Mouse (Mus musculus): ENCODE measurements at regions not wholly inside any gene's neighbourhood (a gene's known extent, or its start where the extent isn't known, plus 50 kb on each side); places are given as distances from the start of the nearest gene placed in this dataset.

- H3K27ac ChIP-seq (ENCODE audit: low read length), result no peak overlapping the region
- H3K4me1 ChIP-seq (ENCODE audit: control insufficient read depth, insufficient read depth, low read length), result peaks cover 8% of the 10 kb centered on the region
- H3K4me3 ChIP-seq (ENCODE audit: low read length), result no peak overlapping the region
- H3K9me3 ChIP-seq (replicated peaks; ENCODE audit: control insufficient read depth, low read length), result peaks cover 3% of the 10 kb centered on the region; the same call in 1 of the 2 replicates
- no peak overlapping the region for H3K9ac ChIP-seq (ENCODE audit: low read length)
- H3K4me2 ChIP-seq (ENCODE audit: low read depth, low read length), result no peak overlapping the region
- H3K36me3 ChIP-seq (ENCODE audit: control insufficient read depth, insufficient read depth), result no peaks in the 10 kb centered on the region
- H3K27me3 ChIP-seq (ENCODE audit: control insufficient read depth, insufficient read depth, low read length), result no peaks in the 10 kb centered on the region
- ATAC-seq (replicated peaks; ENCODE audit: extremely low read depth, insufficient read depth, low FRiP score), result no peak
- 36% methylated on average over 3 of the region's 3 CpGs for WGBS
These were observed 192.0 kb upstream of the Cited2 start for GRCm38 (mm10) chr10:17531021-17531420.

- Histone ChIP-seq H3K9ac (ENCODE audit: low read length) (no peak overlapping the region), H3K27ac (ENCODE audit: low read length) (no peak overlapping the region), H3K27me3 (ENCODE audit: control insufficient read depth, insufficient read depth, low read length) (no peaks in the 10 kb centered on the region), H3K36me3 (ENCODE audit: control insufficient read depth, insufficient read depth) (no peaks in the 10 kb centered on the region), H3K4me1 (ENCODE audit: control insufficient read depth, insufficient read depth, low read length) (peaks cover 6% of the 10 kb centered on the region), H3K4me3 (ENCODE audit: low read length) (no peak overlapping the region), H3K4me2 (ENCODE audit: low read depth, low read length) (no peak overlapping the region), H3K9me3 (replicated peaks; ENCODE audit: control insufficient read depth, low read length) (peaks cover 3% of the 10 kb centered on the region; the same call in 1 of the 2 replicates)
- ATAC-seq (replicated peaks; ENCODE audit: extremely low read depth, insufficient read depth, low FRiP score), result no peak
- WGBS, result 78% methylated on average over 6 of the region's 6 CpGs
These were observed 184.0 kb upstream of the Cited2 start for GRCm38 (mm10) chr10:17538944-17539533.

- ATAC-seq (replicated peaks; ENCODE audit: extremely low read depth, insufficient read depth, low FRiP score), result peak; percentile 18; the same call in 1 of the 2 replicates
- no peaks in the 10 kb centered on the region for H3K27me3 ChIP-seq (ENCODE audit: control insufficient read depth, insufficient read depth, low read length)
- no peaks in the 10 kb centered on the region for H3K9me3 ChIP-seq (replicated peaks; ENCODE audit: control insufficient read depth, low read length)
- no peaks in the 10 kb centered on the region for H3K36me3 ChIP-seq (ENCODE audit: control insufficient read depth, insufficient read depth)
- no peak overlapping the region for H3K4me2 ChIP-seq (ENCODE audit: low read depth, low read length)
- WGBS, result 54% methylated on average over 6 of the region's 6 CpGs
- no peak overlapping the region for H3K9ac ChIP-seq (ENCODE audit: low read length)
- H3K4me3 ChIP-seq (ENCODE audit: low read length), result no peak overlapping the region
- peaks cover 6% of the 10 kb centered on the region for H3K4me1 ChIP-seq (ENCODE audit: control insufficient read depth, insufficient read depth, low read length)
- peak overlapping the region; percentile 9; the same call in 1 of the 2 replicates for H3K27ac ChIP-seq (ENCODE audit: low read length)
These were observed 182.3 kb upstream of the Cited2 start for GRCm38 (mm10) chr10:17540404-17541375.

DNA sequence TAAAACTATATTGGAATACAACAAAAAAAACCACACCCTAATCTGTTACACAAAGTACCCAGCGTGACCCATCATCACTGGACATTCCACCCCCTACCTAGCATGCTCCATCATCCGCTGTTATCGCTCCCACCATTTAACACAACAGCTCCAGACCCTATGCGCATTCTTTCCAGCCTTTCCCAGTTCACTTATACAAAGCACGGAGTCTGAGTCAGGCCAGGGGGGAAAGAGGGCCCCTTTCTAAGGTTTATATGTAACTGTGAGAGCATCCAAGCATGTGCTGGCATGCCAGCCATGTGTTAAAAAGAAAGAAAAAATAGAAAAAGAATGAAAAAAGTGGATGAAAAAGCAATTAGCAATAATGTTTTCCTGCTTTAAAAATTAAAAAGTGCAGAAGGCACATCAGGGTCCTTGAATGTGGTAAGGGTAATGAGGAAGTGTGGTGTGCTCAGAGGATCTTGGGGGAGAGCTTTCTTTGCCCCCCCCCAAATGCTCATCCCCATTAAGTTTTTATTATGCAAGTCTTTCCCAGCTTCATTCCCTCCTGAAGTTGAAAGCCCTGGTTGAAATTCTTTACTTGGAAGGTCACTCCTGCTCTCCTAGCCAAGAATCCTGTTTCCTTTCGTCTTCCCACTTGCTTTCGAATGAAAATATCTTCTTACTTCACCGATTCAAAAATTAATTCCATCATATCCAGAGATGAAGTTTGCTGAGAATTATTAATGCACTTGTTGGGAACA is 180.7 kb upstream of the Cited2 start:
- WGBS, result 61% methylated on average over 8 of the region's 8 CpGs
- Histone ChIP-seq H3K4me1 (ENCODE audit: control insufficient read depth, insufficient read depth, low read length) (peaks cover 6% of the 10 kb centered on the region), H3K27me3 (ENCODE audit: control insufficient read depth, insufficient read depth, low read length) (no peaks in the 10 kb centered on the region), H3K27ac (ENCODE audit: low read length) (peak overlapping the region; percentile 14), H3K4me2 (ENCODE audit: low read depth, low read length) (no peak overlapping the region), H3K9me3 (replicated peaks; ENCODE audit: control insufficient read depth, low read length) (no peaks in the 10 kb centered on the region), H3K4me3 (ENCODE audit: low read length) (no peak overlapping the region), H3K36me3 (ENCODE audit: control insufficient read depth, insufficient read depth) (no peaks in the 10 kb centered on the region), H3K9ac (ENCODE audit: low read length) (no peak overlapping the region)
- no peak for ATAC-seq (replicated peaks; ENCODE audit: extremely low read depth, insufficient read depth, low FRiP score)

GRCm38 (mm10) chr10:17542847-17543421 is 180.1 kb upstream of the Cited2 start:
- Histone ChIP-seq H3K27ac (ENCODE audit: low read length) (0 out of 2 replicates have a peak overlapping the region, but pooled peaks have one; percentile 14), H3K4me3 (ENCODE audit: low read length) (no peak overlapping the region), H3K27me3 (ENCODE audit: control insufficient read depth, insufficient read depth, low read length) (no peaks in the 10 kb centered on the region), H3K9me3 (replicated peaks; ENCODE audit: control insufficient read depth, low read length) (no peaks in the 10 kb centered on the region), H3K9ac (ENCODE audit: low read length) (no peak overlapping the region), H3K36me3 (ENCODE audit: control insufficient read depth, insufficient read depth) (no peaks in the 10 kb centered on the region), H3K4me2 (ENCODE audit: low read depth, low read length) (no peak overlapping the region), H3K4me1 (ENCODE audit: control insufficient read depth, insufficient read depth, low read length) (peaks cover 6% of the 10 kb centered on the region)
- no peak for ATAC-seq (replicated peaks; ENCODE audit: extremely low read depth, insufficient read depth, low FRiP score)
- WGBS, result 37% methylated on average over 5 of the region's 5 CpGs

- Histone ChIP-seq H3K36me3 (ENCODE audit: control insufficient read depth, insufficient read depth) (no peaks in the 10 kb centered on the region), H3K4me1 (ENCODE audit: control insufficient read depth, insufficient read depth, low read length) (peaks cover 10% of the 10 kb centered on the region), H3K4me2 (ENCODE audit: low read depth, low read length) (no peak overlapping the region), H3K4me3 (ENCODE audit: low read length) (no peak overlapping the region), H3K9ac (ENCODE audit: low read length) (no peak overlapping the region), H3K27me3 (ENCODE audit: control insufficient read depth, insufficient read depth, low read length) (no peaks in the 10 kb centered on the region), H3K9me3 (replicated peaks; ENCODE audit: control insufficient read depth, low read length) (no peaks in the 10 kb centered on the region), H3K27ac (ENCODE audit: low read length) (no peak overlapping the region)
- ATAC-seq (replicated peaks; ENCODE audit: extremely low read depth, insufficient read depth, low FRiP score), result no peak
These were observed 177.7 kb upstream of the Cited2 start for GRCm38 (mm10) chr10:17545291-17545690.

DNA sequence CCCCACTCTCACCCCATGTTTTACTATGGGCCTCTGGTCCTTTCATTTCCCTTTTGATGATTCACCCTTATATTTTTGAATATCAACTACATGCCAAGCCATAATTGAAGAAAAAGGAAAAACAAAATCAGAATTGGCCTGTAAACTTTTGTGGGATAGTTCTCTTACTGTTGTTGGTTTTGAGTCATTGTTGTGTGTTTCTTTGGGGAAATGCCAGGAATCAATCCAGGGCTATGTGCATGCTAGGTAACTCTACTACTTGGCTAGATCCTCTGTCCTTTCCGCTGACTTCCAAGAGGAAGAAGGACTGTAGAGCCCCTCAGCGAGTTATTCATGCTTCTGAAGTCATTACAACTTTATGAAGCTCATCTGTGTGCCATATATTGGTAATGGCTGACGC is 175.0 kb upstream of the Cited2 start:
- Histone ChIP-seq H3K4me1 (ENCODE audit: control insufficient read depth, insufficient read depth, low read length) (peaks cover 3% of the 10 kb centered on the region; the same call in 1 of the 2 replicates), H3K27me3 (ENCODE audit: control insufficient read depth, insufficient read depth, low read length) (no peaks in the 10 kb centered on the region), H3K9ac (ENCODE audit: low read length) (no peak overlapping the region), H3K27ac (ENCODE audit: low read length) (no peak overlapping the region), H3K4me3 (ENCODE audit: low read length) (no peak overlapping the region), H3K9me3 (replicated peaks; ENCODE audit: control insufficient read depth, low read length) (no peaks in the 10 kb centered on the region), H3K36me3 (ENCODE audit: control insufficient read depth, insufficient read depth) (no peaks in the 10 kb centered on the region), H3K4me2 (ENCODE audit: low read depth, low read length) (no peak overlapping the region)
- no peak for ATAC-seq (replicated peaks; ENCODE audit: extremely low read depth, insufficient read depth, low FRiP score)
- 88% methylated on average over 3 of the region's 3 CpGs for WGBS

DNA sequence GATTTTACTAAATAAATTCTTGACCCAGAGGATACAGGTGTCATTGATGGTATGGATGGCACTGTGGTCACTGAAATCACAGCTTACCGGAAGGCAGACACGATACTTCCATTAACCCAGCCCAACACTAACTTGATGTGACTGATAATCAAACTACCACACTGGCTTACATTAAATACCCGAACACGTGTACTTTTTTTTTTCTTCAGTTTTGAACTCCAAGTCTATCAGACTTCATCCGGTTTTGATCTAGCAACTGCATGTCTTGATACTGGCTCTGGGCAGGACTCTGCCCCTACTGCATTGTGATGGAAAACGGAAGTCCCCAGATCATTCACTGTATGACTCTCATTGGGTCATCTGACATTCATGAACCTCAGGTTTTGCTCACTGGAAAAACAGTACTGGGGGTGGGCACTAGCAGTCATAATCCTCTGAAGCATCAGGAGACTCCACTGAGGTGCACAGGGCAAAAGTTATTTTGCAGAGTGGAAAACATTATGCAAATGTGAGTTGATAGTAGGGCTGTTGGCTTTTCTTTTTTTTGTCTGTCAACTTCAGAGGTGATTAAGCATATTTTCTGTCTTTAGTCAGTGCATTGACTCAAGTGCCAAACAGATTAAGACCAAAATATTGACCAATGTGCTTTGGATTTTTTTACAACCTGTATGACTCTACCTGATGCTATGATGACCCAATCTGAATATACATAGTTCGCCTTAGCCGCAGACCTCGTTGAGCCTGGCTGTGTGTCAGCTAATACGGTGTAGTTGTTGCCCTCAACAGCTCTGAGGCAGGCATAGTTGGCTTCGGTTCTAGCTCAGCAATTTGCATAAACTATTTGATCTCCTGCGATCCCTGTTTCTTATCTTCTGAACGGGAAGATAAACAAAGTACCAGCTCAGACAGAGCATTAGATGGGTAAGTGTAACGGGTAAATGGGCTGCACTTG is 174.1 kb upstream of the Cited2 start:
- Histone ChIP-seq H3K9ac (ENCODE audit: low read length) (no peak overlapping the region), H3K4me3 (ENCODE audit: low read length) (no peak overlapping the region), H3K4me2 (ENCODE audit: low read depth, low read length) (no peak overlapping the region), H3K4me1 (ENCODE audit: control insufficient read depth, insufficient read depth, low read length) (peaks cover 3% of the 10 kb centered on the region; the same call in 1 of the 2 replicates), H3K27ac (ENCODE audit: low read length) (no peak overlapping the region), H3K27me3 (ENCODE audit: control insufficient read depth, insufficient read depth, low read length) (no peaks in the 10 kb centered on the region), H3K36me3 (ENCODE audit: control insufficient read depth, insufficient read depth) (no peaks in the 10 kb centered on the region), H3K9me3 (replicated peaks; ENCODE audit: control insufficient read depth, low read length) (no peaks in the 10 kb centered on the region)
- WGBS, result 61% methylated on average over 14 of the region's 14 CpGs
- ATAC-seq (replicated peaks; ENCODE audit: extremely low read depth, insufficient read depth, low FRiP score), result no peak
